Mouse (Mus musculus) embryonic facial prominence, embryonic 10.5 days (tissue): ENCODE results near the gene Yju2. TPM values are rescaled to one million over a fixed set of nuclear protein-coding genes. Genes with fewer than 3 reads are reported as not detected.

Experiments used
- DNase-seq: peaks from one replicate; pipeline ENCODE4 v3.0.0-alpha.2; 2017; ENCODE audit warnings: low spot score
- H3K27ac ChIP-seq: fragments of 300-500 bp; sonication (generic); replicated peaks from 2 replicates; pipeline ENCODE4 v1.5.1; 2016; ENCODE audit warnings: mild to moderate bottlenecking
- H3K27me3 ChIP-seq: fragments of 300-500 bp; sonication (generic); replicated peaks from 2 replicates; pipeline ENCODE4 v1.6.1; 2016; ENCODE audit warnings: low read depth, mild to moderate bottlenecking; ENCODE audit not compliant: poor library complexity, severe bottlenecking
- H3K36me3 ChIP-seq: fragments of 300-500 bp; sonication (generic); replicated peaks from 2 replicates; pipeline ENCODE4 v1.6.1; 2016; ENCODE audit warnings: mild to moderate bottlenecking, moderate library complexity
- H3K4me1 ChIP-seq: fragments of 300-500 bp; sonication (generic); 2 replicates; pipeline ENCODE4 v1.6.1; 2016
- H3K4me3 ChIP-seq: fragments of 300-500 bp; sonication (generic); 2 replicates; pipeline ENCODE4 v1.5.1; 2016; ENCODE audit warnings: mild to moderate bottlenecking, moderate library complexity
- H3K9me3 ChIP-seq: fragments of 300-500 bp; sonication (generic); 2 replicates; pipeline ENCODE4 v1.6.1; 2016; ENCODE audit warnings: mild to moderate bottlenecking
- WGBS: fragments of 180-500 bp; shearing (Covaris S2); methylation state at CpG from one replicate; pipeline ENCODE4 v1.1.7; 2016; 5-methylcytosine and 5-hydroxymethylcytosine counted together
- polyA plus RNA-seq: library from polyadenylated mRNA; unstranded; fragments of >200 nt; fragmentation: Nextera tagmentation; extraction: Ambion mirVana; gene quantifications from 2 replicates; pipeline ENCODE4 v1.2.1, GENCODE M21; 2016

The Yju2 gene
- polyA plus RNA-seq, 1 experiment from 2014 or later: 28.7 TPM

DNA sequence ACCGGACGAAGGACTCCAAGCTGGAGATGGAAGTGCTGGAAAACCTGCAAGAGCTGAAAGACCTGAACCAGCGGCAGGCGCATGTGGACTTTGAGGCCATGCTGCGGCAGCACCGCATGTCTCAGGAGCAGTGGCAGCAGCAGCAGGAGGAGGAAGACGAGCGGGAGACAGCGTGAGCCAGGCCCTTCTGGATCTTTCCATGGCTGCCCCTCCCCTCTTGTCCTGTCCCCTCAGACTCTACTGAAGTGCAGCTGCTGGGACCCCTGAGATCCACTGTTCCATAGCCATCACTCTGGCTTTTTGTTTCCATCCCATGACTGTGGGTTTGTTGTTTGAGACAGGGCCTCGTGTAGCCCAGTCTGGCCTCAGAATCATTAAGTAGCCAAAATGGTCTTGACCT lies 5.6 kb downstream of the Yju2 start:
- peaks cover 81% of the 10 kb centered on the region for H3K36me3 ChIP-seq
- H3K4me3 ChIP-seq: no peak overlapping the region
- 94% methylated on average over 10 of the region's 10 CpGs for WGBS
- peaks cover 26% of the 10 kb centered on the region for H3K4me1 ChIP-seq
- DNase-seq: no peak
- no peak overlapping the region for H3K27ac ChIP-seq
- H3K9me3 ChIP-seq: no peaks in the 10 kb centered on the region
- peaks cover 6% of the 10 kb centered on the region; the same call in 1 of the 2 replicates for H3K27me3 ChIP-seq

DNA sequence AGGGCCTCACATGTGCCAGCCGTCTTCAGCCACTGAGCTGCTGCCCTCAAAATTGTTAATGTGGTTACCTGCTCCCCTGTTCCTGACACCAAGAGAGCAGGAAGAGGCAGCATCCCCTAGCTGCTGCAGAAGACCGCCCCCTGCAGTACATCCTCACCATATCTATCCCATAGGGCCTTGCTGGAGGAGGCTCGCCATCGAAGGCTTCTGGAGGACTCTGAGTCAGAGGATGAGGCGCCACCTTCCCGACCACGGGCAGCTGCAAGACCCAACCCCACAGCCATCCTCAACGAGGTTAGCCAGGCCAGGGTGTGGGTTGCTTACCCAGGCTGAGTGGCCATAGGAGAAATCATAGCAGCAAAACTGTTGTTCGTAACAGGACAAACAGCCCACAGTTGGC lies 6.1 kb downstream of the Yju2 start:
- Histone ChIP-seq H3K27me3 (peaks cover 11% of the 10 kb centered on the region; the same call in 1 of the 2 replicates), H3K4me3 (no peak overlapping the region), H3K4me1 (peaks cover 26% of the 10 kb centered on the region), H3K27ac (no peak overlapping the region), H3K36me3 (peaks cover 81% of the 10 kb centered on the region), H3K9me3 (no peaks in the 10 kb centered on the region)
- 84% methylated on average over 9 of the region's 9 CpGs for WGBS
- DNase-seq: no peak

DNA sequence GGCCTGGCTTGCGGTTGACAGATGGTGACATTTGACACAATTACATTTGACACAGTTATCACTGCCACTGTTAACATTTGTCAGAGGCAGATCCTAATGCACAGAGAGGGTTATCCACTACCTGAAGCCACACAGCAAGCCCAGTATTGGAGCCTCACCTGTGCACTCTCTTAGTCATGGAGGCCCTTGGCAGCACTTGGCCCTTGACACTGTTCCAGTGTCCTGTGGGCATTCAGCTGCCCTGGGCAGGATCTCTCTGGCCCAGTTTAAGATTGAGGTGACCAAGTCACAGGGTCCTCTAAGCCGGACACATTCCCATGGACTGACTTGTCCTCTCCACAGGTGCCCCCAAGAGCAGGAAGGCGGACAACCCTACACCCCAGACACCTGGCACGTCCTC lies 8.3 kb downstream of the Yju2 start:
- no peak for DNase-seq
- no peak overlapping the region for H3K27ac ChIP-seq
- peaks cover 42% of the 10 kb centered on the region for H3K4me1 ChIP-seq
- H3K4me3 ChIP-seq: no peak overlapping the region
- H3K9me3 ChIP-seq: no peaks in the 10 kb centered on the region
- WGBS: 88% methylated on average over 4 of the region's 4 CpGs
- H3K36me3 ChIP-seq: peaks cover 64% of the 10 kb centered on the region
- H3K27me3 ChIP-seq: peaks cover 24% of the 10 kb centered on the region

DNA sequence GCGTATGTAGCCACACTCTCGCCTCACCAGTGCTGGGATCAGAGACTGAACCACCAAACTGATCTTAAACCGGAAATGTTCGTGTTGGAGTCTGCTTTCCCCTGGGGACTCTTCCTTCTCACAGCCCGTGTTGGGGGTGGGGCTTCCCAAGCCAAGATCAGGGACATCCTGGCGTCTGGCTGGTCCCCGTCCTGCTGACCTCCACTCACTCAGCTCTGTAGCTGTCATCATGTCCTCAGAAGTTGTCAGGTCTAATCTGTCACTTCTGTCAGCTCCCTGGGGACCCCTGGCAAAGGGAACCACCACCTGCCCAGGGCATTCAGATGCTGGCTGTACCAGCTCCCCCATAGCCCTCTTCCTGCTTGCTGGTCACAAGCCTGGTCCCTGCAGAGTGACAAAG lies 9.3 kb downstream of the Yju2 start:
- Histone ChIP-seq H3K9me3 (no peaks in the 10 kb centered on the region), H3K4me1 (peaks cover 42% of the 10 kb centered on the region), H3K27me3 (peaks cover 32% of the 10 kb centered on the region), H3K27ac (no peak overlapping the region), H3K4me3 (no peak overlapping the region), H3K36me3 (peaks cover 64% of the 10 kb centered on the region)
- 55% methylated on average over 7 of the region's 7 CpGs for WGBS
- no peak for DNase-seq

DNA sequence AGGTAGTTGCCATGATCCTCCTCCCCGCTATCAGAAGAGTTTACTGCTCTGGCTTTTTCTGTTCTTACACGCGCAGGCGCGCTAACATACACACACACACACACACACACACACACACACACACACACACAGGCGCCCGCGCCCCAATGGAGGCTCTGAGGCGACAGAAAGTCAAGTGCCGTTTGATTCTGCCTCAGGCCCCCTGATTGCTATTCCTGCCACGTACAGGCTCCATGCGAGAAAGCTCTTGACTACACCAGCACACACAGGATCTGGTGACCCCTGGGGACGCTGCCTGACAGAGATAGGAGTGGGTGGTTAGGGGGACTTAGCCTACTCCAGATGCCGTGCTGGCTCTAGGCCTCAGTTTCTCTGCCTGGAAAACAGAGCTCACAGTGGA lies 10.7 kb downstream of the Yju2 start:
- H3K4me1 ChIP-seq: peaks cover 42% of the 10 kb centered on the region
- peak overlapping the region; percentile 69 for H3K4me3 ChIP-seq
- peak overlapping the region; percentile 88 for H3K27ac ChIP-seq
- H3K27me3 ChIP-seq: peaks cover 32% of the 10 kb centered on the region
- no peaks in the 10 kb centered on the region for H3K9me3 ChIP-seq
- WGBS: 44% methylated on average over 14 of the region's 14 CpGs
- peak; percentile 53 for DNase-seq
- peaks cover 61% of the 10 kb centered on the region for H3K36me3 ChIP-seq

DNA sequence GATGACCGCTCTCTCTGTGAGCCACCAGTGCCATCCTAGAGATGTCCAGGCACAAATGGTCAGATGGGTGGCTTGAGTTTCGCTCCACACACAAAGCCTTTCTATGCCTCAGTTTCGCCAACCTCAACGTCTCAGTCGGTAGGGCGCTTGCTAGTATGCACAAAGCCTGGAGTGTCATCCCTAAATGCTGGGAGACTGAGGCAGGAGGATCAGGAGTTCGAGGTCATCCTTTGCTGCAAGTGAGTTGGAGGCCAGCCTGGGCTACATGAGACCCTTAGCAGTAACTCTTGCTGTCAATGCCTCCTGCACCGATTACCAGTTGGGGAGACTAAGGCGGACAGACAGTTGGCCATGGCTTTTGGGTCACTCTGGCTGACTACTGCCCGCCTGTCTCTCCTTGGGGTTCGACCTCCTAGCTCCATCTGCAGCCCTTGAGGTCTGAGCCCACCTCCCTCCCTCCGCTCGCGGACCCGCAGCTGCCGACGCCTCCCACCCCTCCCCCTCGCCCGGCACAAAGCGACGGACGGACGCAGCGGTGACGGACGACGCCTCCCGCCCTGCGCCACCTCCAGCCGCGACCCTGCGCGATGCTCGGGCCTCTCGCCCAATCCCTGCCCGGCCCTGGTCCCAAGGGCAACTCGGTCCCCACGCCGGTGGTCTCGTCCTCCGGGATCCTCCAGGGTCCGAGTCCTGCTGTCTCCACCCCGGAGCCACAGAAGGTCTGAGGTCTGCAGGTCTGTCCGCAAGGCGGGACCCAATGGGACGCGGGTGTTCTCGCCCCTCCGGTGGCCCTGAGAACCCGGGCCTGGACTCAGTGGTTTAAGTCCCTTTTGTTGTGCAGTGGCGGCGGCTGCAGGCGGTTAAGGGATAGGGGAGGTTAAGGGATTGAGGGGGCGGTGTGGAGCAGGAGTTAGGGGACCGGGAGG lies 11.3 kb downstream of the Yju2 start, which contains the start of gene Shd:
Gene Shd, plus strand, starts transcription at position 502 of the 926 bp plus-strand sequence.
- DNase-seq: peak; percentile 86
- 8% methylated on average over 55 of the region's 55 CpGs for WGBS
- H3K27me3 ChIP-seq: peaks cover 32% of the 10 kb centered on the region
- peaks cover 42% of the 10 kb centered on the region for H3K4me1 ChIP-seq
- H3K9me3 ChIP-seq: no peaks in the 10 kb centered on the region
- H3K27ac ChIP-seq: peak within 1 kb of the TSS; percentile 88
- peak within 1 kb of the TSS; percentile 69 for H3K4me3 ChIP-seq
- peaks cover 55% of the 10 kb centered on the region for H3K36me3 ChIP-seq

DNA sequence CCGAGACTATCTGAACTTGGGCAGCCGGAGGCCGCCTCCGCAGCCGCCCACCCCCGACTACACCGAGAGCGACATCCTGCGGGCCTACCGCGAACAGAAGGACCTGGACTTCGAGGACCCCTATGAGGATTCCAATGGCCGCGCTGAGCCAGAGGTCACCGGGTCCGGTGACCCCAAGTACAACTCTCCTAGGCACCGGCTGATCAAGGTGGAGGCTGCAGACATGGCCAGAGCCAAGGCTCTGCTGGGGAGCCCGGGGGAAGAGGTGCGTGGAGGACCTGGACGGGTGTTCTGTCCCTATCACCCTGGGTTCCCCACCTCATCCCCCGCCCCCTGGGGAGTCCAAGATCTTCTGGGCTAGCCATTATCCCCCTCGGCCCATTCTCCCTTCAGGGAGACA lies 12.6 kb downstream of the Yju2 start:
- H3K36me3 ChIP-seq: peaks cover 43% of the 10 kb centered on the region
- H3K4me1 ChIP-seq: peaks cover 47% of the 10 kb centered on the region
- no peaks in the 10 kb centered on the region for H3K9me3 ChIP-seq
- H3K27ac ChIP-seq: peak overlapping the region; percentile 88
- peak overlapping the region; percentile 69 for H3K4me3 ChIP-seq
- WGBS: 23% methylated on average over 22 of the region's 22 CpGs
- DNase-seq: no peak
- H3K27me3 ChIP-seq: peaks cover 32% of the 10 kb centered on the region

DNA sequence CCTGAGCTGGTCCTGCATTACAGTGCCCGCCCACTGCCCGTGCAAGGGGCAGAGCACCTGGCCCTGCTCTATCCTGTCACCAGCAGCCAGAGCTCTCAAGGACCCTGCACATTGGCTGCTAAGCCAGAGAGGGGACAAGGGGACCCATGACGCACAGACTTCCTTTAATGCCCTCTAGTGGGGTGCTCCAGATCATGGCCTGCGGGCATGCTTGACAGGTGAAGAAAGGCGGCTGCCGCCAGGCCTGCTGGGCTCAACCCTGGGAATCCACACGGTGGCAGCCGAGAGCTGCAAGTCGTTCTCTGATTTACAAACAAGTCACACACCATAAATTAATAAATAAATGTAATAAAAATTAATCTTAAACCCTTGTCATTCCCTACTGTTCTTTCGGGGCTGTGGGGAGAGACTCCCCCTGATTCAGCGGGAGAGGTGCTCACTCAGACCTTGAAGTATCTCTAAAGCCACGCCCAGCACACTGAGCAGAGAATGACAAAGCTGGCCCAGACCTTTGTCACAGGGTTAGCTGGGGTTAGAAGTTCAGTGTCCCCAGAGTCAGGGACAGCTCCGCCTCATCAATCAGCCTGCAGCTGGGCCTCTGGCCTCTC lies 17.5 kb downstream of the Yju2 start:
- H3K27ac ChIP-seq: peak overlapping the region; percentile 58; the same call in 1 of the 2 replicates
- 17% methylated on average over 13 of the region's 13 CpGs for WGBS
- peak; percentile 84 for DNase-seq
- H3K4me1 ChIP-seq: peaks cover 22% of the 10 kb centered on the region
- no peaks in the 10 kb centered on the region for H3K9me3 ChIP-seq
- H3K27me3 ChIP-seq: peaks cover 14% of the 10 kb centered on the region
- no peak overlapping the region for H3K4me3 ChIP-seq
- H3K36me3 ChIP-seq: peaks cover 19% of the 10 kb centered on the region

DNA sequence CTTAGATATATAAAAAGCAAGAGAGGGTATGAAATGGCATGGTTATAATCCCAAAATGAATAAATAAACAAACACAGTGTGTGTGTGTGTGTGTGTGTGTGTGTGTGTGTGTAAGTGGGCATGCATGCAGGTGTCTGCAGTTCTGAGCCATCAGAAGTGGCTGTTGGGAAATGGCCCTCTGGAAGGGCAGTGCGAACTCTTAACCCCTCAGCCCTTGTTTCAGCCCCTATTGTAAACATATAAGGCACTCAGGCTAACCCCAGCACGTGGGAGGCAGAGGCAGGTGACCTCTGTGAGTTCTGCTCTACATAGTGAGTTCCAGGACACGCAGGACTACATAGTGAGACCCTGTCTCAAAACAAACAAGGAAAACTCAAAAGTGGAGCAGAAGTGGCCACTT lies 18.4 kb downstream of the Yju2 start:
- Histone ChIP-seq H3K4me1 (peaks cover 17% of the 10 kb centered on the region), H3K36me3 (peaks cover 19% of the 10 kb centered on the region), H3K9me3 (no peaks in the 10 kb centered on the region), H3K4me3 (no peak overlapping the region), H3K27ac (0 out of 2 replicates have a peak overlapping the region, but pooled peaks have one; percentile 58), H3K27me3 (peaks cover 8% of the 10 kb centered on the region; the same call in 1 of the 2 replicates)
- WGBS: 58% methylated on average over 3 of the region's 3 CpGs
- no peak for DNase-seq

DNA sequence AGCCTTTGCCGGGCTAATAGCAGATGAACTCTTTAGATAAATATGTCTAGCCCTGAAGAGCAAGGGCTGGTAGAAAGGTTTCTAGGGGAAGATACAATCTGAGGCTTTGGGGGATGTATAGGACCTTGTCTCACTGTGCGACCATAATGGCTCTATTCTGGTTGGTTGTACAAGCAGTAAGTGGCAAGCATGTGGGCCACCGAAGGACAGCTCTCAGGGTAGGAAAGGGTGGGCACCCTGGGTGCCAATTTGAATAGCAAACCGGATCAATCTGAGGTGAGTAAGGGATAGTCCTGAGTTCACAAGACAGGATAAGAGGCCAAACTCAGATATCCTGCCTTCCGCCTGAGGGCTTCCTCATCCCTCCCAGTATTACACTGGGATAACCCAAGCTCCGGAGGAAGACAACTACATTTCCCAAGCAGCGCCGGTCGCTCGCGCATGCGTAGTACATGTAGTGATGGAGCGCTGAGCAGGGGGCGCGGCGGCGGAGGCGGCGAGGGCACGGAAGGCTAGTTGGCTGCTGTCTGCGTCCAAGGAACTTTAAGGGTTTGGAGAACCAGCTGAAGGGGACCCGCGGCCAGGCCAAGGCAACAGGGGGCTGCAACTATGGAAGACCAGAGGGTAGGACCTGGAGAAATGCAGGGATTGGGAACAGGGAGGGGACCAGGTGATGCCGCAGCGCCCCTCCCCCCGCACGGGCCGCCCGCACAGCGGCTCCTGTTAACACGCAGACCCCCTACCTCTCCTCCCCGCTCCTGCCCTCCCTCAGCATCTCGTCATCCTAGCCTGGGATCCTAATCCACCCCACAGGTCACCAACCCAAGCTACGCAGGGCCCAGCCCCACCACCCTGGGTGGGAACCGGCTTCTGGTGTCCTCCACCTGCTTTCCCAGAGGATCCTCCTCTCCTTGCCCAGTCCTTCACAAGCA lies 27.4 kb downstream of the Yju2 start, which contains the start of gene Fsd1:
Gene Fsd1, plus strand, starts transcription at position 480 of the 932 bp plus-strand sequence.
- Histone ChIP-seq H3K4me1 (peaks cover 13% of the 10 kb centered on the region), H3K9me3 (no peaks in the 10 kb centered on the region), H3K27me3 (peaks cover 9% of the 10 kb centered on the region; the same call in 1 of the 2 replicates), H3K36me3 (peaks cover 21% of the 10 kb centered on the region), H3K27ac (peak within 1 kb of the TSS; percentile 83), H3K4me3 (peak within 1 kb of the TSS; percentile 79)
- WGBS: 8% methylated on average over 35 of the region's 35 CpGs
- peak; percentile 87 for DNase-seq

DNA sequence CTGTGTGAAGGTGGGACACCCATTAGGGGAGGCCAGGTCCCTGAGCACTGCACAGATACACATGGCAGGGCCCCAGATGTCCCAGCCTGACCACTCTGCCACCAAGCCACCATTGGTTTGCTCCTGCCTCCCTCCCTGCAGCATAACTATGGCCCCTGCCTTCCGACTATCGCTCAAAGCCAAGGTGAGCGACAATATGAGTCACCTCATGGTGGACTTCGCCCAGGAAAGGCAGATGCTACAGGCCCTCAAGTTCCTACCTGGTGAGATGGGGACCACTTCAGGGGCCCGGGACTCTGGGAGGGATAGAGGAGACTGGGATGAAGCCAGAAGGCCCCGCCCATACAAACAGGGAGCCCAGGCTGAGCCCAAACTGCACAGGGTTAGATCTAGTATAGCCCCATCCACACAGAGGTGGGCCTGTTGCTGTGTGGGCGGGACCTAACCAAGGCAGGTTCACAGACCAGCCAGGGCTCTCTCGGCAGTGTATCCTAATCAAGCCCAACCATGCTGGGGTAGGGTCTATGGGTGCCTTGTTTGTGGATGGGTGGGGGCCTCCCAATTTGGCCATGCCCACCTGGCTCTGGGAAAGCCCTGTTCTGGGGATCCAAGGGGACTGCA lies 31.5 kb downstream of the Yju2 start:
- peaks cover 57% of the 10 kb centered on the region for H3K36me3 ChIP-seq
- no peaks in the 10 kb centered on the region for H3K9me3 ChIP-seq
- H3K27ac ChIP-seq: no peak overlapping the region
- no peak for DNase-seq
- H3K4me1 ChIP-seq: peaks cover 13% of the 10 kb centered on the region
- peaks cover 9% of the 10 kb centered on the region; the same call in 1 of the 2 replicates for H3K27me3 ChIP-seq
- H3K4me3 ChIP-seq: no peak overlapping the region
- WGBS: 79% methylated on average over 8 of the region's 8 CpGs
